Mouse (Mus musculus): ENCODE measurements around the gene Pepd.
A peak's percentile ranks its signal among the peaks of the same experiment; 100 is the strongest.

Gene Pepd

GRCm38 (mm10) chr7:35056436-35056864 lies 144.3 kb downstream of the Pepd start, which contains the start of gene Cebpg:
Cebpg (minus strand) TSS chr7:35056573.
- peak; percentile 86 for DNase-seq (ENCODE audit: low spot score)

GRCm38 (mm10) chr7:35056999-35057398 lies 144.8 kb downstream of the Pepd start:
- peak; percentile 29 for DNase-seq (ENCODE audit: low spot score)

- DNase-seq (ENCODE audit: low spot score), result peak; percentile 20
These were observed 145.4 kb downstream of the Pepd start for GRCm38 (mm10) chr7:35057569-35057968.

GRCm38 (mm10) chr7:35058329-35058728 lies 146.2 kb downstream of the Pepd start:
- no peak for DNase-seq (ENCODE audit: low spot score)

DNA sequence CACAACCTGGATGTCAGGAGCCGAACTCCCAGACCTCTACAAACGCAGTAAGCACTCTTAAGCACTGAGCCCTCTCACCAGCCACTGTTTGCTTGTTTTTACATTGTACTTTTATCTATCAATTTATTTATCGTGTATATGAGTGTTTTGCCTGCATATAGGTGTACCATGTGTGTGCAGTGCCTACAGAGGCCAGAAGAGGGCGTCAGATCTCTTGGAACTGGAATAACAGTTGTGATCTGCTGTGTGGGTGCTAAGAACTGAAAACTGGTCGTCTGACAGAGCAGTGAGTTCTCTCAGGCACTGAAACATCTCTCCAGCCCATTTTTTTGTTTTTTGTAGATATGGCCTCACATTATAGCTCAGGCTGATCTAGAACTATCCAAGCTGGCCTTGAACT lies 147.3 kb downstream of the Pepd start:
- DNase-seq (ENCODE audit: low spot score), result no peak

DNA sequence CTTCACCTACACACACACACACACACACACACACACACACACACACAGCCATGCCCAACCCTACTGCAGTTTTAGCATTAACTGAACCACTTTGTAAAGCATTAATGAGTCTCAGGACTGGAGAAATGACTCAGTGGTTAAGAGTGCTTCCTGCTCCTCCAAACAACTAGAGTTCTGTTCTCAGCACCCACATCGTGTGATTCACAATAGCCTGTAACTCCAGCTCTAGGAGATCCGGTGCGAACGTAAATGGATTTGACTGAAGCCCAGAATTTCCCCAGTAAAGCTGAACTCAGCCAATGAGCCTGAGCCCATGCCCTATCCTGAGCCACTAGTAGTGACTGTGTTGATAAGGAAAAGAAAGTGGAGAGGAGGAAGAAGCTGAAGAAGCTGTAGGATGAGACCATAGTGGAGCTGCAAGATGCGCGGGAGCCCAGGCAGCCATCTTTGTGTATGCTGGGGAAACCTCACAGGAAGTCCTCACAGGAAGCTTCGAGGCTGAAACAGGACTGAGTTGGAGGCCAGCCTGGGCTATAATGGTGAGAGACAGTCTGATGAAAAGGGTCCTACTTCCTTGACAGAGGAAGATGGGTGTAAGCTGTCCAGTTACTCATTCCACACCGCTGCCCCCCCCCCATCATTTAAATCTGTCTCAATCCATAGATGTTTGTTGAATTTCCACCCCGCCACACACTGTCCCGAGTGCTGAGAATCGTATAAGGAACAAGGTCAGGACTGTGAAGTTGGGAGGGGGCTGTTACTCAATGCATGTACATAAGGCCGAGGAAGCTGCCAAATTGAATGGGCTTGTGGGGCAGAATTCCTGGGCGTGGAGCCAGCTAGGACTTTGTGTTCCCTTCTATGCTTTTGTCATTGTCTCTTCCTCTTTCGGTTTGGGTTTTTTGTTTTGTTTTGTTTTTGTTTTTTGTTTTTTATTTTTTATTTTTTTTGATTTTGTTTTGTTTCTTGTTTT lies 152.4 kb downstream of the Pepd start:
- peak; percentile 82 for DNase-seq (ENCODE audit: low spot score)

GRCm38 (mm10) chr7:35065958-35066357 lies 153.8 kb downstream of the Pepd start:
- no peak for DNase-seq (ENCODE audit: low spot score)

DNA sequence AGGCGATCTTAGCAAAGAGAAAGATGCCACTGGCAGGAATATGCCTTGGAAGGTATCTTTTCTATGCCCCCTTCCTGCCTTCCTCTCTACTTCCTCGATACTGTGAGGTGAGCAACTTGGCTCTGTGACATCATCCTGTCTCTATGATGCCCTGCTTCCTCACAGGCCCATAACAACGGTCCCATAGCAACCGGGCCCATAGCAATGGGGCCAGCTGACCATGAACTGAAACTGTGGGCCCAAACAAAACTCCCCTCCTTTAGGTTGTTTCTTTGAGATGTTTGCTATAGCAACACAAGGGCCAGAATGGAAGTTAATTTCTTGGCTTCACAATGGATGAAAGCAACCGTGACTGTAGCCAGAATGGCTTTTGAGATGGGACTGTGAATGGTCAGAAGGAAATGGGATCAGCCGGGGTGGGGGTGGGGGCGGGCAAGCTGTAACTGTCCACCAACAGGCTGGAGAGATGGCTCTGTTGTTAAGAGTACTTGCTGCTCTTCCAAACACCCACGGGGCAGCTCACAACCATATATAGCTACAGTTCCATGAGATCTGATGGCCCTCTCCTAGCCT lies 154.5 kb downstream of the Pepd start:
- no peak for DNase-seq (ENCODE audit: low spot score)

DNA sequence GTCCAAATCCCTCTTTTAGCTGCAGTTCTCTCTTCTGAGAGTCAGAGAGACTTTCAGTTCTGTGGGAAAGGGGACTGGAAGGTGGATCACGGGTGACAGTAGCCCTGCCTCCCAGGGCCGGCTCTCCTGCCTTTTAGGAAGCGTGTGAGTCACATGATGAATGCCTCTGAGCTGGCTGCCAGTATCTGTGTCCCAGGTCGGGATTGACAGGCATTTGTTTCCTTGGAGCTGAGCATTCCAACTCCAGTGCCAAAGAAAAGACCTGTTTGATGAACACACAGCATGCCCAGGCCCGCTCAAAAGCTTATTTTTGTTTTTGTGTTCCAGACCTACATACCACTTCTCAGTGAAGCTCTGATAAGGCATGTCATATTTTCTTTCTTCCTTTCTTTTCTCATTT lies 164.5 kb downstream of the Pepd start:
- DNase-seq (ENCODE audit: low spot score), result peak; percentile 88

DNA sequence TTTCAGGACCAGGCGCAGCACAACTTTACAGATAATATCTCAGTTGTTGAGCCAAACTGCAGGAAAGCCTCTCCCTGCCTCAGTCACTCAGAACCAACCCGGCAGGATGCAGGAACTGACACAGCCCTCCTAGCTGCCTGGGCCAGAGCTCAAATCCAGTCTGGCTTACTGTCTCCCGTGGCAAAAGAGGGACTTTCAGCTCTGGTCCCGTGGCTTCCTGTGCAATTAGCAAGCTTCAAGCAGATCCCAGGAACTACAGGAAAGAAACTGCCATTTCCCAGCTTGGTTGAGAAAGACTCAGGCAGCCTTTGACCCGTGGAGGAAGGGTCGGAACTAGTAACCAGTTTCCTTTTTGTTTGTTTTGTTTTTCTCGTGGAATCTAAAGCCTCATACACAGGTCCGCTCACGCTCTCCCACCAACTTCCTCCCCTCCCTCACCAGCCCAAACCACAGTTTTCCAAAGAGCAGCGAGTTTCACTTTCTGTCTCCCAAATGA lies 168.7 kb downstream of the Pepd start:
- peak; percentile 73 for DNase-seq (ENCODE audit: low spot score)

- no peak for DNase-seq (ENCODE audit: low spot score)
These were observed 169.4 kb downstream of the Pepd start for GRCm38 (mm10) chr7:35081406-35082104.

- no peak for DNase-seq (ENCODE audit: low spot score)
These were observed 172.6 kb downstream of the Pepd start for GRCm38 (mm10) chr7:35084565-35085360.

DNA sequence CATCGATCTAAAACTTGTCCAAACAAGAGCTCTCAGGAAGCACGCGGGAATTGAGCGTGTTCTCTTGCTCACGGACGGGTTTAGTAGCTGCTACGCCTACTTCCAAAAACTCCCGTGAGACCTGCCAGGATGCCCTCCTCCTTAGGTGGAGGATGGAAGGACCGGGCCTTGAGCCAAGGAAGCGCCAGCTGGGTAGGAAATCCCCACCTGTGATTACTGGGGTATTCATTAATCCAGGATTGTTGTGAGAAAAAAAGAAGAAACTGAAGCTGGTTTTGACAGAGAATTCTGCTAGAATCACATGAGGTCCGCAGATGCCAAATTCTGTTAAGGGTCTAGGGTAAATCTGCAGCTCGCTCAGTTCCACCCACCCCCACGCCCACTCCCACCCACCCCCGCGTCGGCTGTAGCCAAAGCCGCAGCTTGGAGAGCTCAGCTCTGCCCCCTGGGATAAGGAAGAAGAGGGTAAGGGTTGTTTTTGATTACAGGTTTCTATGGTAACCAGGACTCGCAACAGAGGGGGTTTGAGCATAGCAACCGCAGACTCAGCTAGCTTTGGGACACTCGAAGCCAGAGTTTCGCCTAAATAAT lies 174.2 kb downstream of the Pepd start:
- DNase-seq (ENCODE audit: low spot score), result no peak

- no peak for DNase-seq (ENCODE audit: low spot score)
These were observed 178.4 kb downstream of the Pepd start for GRCm38 (mm10) chr7:35090550-35090949.

All from adipocyte (in vitro differentiated cells).